Mouse (Mus musculus) intestine, postnatal 0 days (tissue): ENCODE data around the gene Smok2b. TPM values are rescaled to one million over a fixed set of nuclear protein-coding genes. Genes with fewer than 3 reads are reported as not detected.
"Not testable (repeated sequence)": the region's sequence is repeated elsewhere in the genome, so short reads cannot be mapped to it uniquely, and the experiment has no call there.

ENCODE experiments used
- ATAC-seq: fragments of 200-750 bp; cut with Nextera tagmentation; 2 replicates; pipeline ENCODE4 v1.8.0; 2017; ENCODE audit warnings: mild to moderate bottlenecking, moderate TSS enrichment, moderate library complexity
- H3K27ac ChIP-seq: fragments of 300-500 bp; sonication (generic); 2 replicates; pipeline ENCODE4 v1.5.1; 2014; ENCODE audit warnings: mild to moderate bottlenecking, low read depth, low read length, moderate library complexity
- H3K27me3 ChIP-seq: fragments of 300-500 bp; sonication (generic); replicated peaks from 2 replicates; pipeline ENCODE4 v1.6.1; 2014; ENCODE audit warnings: low read length, mixed read lengths; ENCODE audit not compliant: control insufficient read depth, insufficient read depth
- H3K36me3 ChIP-seq: fragments of 300-500 bp; sonication (generic); 2 replicates; pipeline ENCODE4 v1.6.1; 2014; ENCODE audit warnings: mild to moderate bottlenecking, moderate library complexity; ENCODE audit not compliant: control insufficient read depth, insufficient read depth
- H3K4me1 ChIP-seq: fragments of 300-500 bp; sonication (generic); replicated peaks from 2 replicates; pipeline ENCODE4 v1.6.1; 2014; ENCODE audit warnings: antibody characterized with exemption, low read length, mixed read lengths; ENCODE audit not compliant: control insufficient read depth, insufficient read depth
- H3K4me2 ChIP-seq: fragments of 300-500 bp; sonication (generic); replicated peaks from 2 replicates; pipeline ENCODE4 v1.6.1; 2014; ENCODE audit warnings: low read depth, mild to moderate bottlenecking, moderate library complexity
- H3K4me3 ChIP-seq: fragments of 300-500 bp; sonication (generic); 2 replicates; pipeline ENCODE4 v1.5.1; 2014; ENCODE audit warnings: low read depth, low read length
- H3K9ac ChIP-seq: fragments of 300-500 bp; sonication (generic); 2 replicates; pipeline ENCODE4 v1.6.1; 2014; ENCODE audit warnings: mild to moderate bottlenecking, low read depth, low read length
- H3K9me3 ChIP-seq: fragments of 300-500 bp; sonication (generic); 2 replicates; pipeline ENCODE4 v1.6.1; 2016; ENCODE audit warnings: mixed run types; ENCODE audit not compliant: control insufficient read depth
- WGBS: fragments of 180-500 bp; shearing (Covaris S2); extraction: QIAGEN DNeasy Blood & Tissue Kit; methylation state at CpG from one replicate; pipeline ENCODE4 v1.1.7; 2014; 5-methylcytosine and 5-hydroxymethylcytosine counted together
- polyA plus RNA-seq: library from polyadenylated mRNA; unstranded; fragments of >200 nt; fragmentation: Nextera tagmentation; extraction: Ambion mirVana; gene quantifications from 2 replicates; pipeline ENCODE4 v1.2.1, GENCODE M21; 2015

The Smok2b gene
- not detected in 2 replicates for polyA plus RNA-seq

DNA sequence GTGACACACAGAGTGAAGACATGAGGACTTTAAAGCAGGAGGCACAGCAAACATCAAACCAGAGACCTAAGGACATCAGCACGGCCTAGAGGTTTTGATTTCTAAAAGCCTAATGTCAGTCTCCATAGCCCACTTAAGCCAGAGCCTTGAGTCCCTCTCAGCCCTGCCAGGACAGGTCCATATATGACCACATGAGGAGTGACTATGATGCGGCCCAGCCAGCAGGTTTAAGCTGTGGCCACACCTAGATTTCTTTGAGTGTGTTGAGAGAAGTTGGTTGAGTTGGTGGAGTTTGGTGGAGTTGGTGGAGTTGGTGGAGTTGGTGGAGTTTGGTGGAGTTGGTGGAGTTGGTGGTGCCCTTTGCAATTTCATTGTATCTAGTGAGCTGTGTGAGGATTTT is at the start of gene Smok2b:
Gene Smok2b (plus strand): TSS at position 301 of the 400 bp plus-strand sequence.
- H3K36me3 ChIP-seq, ATAC-seq, H3K4me2 ChIP-seq, H3K27me3 ChIP-seq, H3K27ac ChIP-seq, H3K4me1 ChIP-seq, H3K9ac ChIP-seq, H3K4me3 ChIP-seq: not testable (repeated sequence)
- 75% methylated on average over 2 of the region's 2 CpGs for WGBS
- peaks cover 76% of the 10 kb centered on the region for H3K9me3 ChIP-seq

GRCm38 (mm10) chr17:13180491-13180890 is 49.6 kb upstream of the Smok2b start:
- WGBS, result 88% methylated on average over 5 of the region's 5 CpGs
- not testable (repeated sequence) for ATAC-seq, H3K4me1 ChIP-seq, H3K4me3 ChIP-seq, H3K27me3 ChIP-seq, H3K36me3 ChIP-seq, H3K27ac ChIP-seq, H3K4me2 ChIP-seq, H3K9ac ChIP-seq
- H3K9me3 ChIP-seq, result peaks cover 11% of the 10 kb centered on the region; the same call in 1 of the 2 replicates

- H3K4me1 ChIP-seq, H3K36me3 ChIP-seq, H3K4me3 ChIP-seq, H3K27me3 ChIP-seq, H3K27ac ChIP-seq, H3K4me2 ChIP-seq, H3K9ac ChIP-seq: not testable (repeated sequence)
- H3K9me3 ChIP-seq, result peaks cover 11% of the 10 kb centered on the region; the same call in 1 of the 2 replicates
- ATAC-seq, result peak; percentile 51; the same call in 1 of the 2 replicates
- 64% methylated on average over 2 of the region's 4 CpGs for WGBS
Measured at GRCm38 (mm10) chr17:13182712-13183111, 47.3 kb upstream of the Smok2b start.

DNA sequence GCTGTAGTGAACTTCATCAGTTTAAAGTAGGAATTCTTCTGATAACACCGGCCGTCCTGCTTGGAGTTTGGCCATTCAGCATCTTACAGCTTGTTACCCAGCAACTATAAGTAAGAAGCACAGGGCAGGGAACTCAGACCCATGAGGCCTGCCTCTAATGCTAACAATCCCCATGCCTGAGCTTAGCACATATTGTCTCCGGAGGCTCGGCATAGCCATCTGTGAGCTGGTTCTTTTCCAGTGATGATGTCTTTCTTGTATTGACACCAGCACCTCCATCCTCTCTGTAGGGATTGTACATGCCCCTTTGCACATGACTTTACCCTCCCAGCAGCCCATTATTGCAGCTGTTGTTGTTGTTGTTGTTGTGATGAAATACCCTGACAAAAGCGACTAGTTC is 45.5 kb upstream of the Smok2b start:
- not testable (repeated sequence) for H3K36me3 ChIP-seq, H3K4me1 ChIP-seq, H3K4me2 ChIP-seq, H3K27me3 ChIP-seq, ATAC-seq, H3K27ac ChIP-seq, H3K4me3 ChIP-seq, H3K9ac ChIP-seq
- H3K9me3 ChIP-seq, result peaks cover 14% of the 10 kb centered on the region; the same call in 1 of the 2 replicates
- 92% methylated on average over 4 of the region's 5 CpGs for WGBS

GRCm38 (mm10) chr17:13186541-13186940 is 43.5 kb upstream of the Smok2b start:
- H3K4me2 ChIP-seq, H3K4me1 ChIP-seq, ATAC-seq, H3K27me3 ChIP-seq, H3K4me3 ChIP-seq, H3K9ac ChIP-seq, H3K9me3 ChIP-seq, H3K27ac ChIP-seq, H3K36me3 ChIP-seq: not testable (repeated sequence)
- 81% methylated on average over 6 of the region's 6 CpGs for WGBS

DNA sequence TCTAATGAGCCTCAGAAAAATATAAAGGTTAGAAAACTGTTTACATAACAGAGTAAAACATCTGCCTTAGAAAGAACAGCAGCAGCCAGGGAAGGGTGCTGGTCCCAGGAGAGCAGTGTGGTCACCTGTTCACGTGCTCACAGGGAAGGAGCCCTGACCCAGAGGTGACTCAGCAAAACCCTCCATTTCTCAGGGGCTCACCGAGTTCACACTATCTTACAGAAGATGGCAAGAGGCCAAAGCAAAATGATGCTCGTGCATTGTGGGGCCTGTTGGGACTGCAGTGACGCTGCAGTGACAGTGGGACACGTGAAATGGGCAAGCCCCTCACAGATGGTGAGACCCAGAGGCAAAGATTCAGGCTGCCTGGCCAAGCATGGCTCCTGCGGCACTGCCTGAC is 42.4 kb upstream of the Smok2b start:
- H3K9me3 ChIP-seq, H3K36me3 ChIP-seq, ATAC-seq, H3K27me3 ChIP-seq, H3K4me2 ChIP-seq, H3K4me1 ChIP-seq, H3K9ac ChIP-seq, H3K27ac ChIP-seq, H3K4me3 ChIP-seq: not testable (repeated sequence)
- 61% methylated on average over 5 of the region's 6 CpGs for WGBS

DNA sequence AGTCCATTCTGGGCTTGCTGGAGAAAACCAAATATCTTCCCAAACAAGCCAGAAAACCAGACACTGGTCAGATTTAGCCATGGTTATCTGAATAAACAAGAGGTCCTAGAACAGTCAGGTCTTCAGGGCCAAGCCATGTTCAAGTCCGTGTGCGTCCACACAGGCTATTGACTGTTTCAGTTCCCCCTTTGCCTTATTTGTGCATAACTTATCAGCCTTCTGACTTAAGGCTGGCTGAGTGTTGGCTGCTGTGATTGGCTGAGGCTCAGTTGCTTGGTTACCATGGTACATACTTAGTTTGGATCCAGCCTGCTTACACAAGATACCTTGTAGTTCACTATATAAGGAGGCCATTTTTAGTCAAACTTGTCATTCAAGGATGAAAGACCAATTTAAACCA is 41.2 kb upstream of the Smok2b start:
- not testable (repeated sequence) for H3K27me3 ChIP-seq, H3K27ac ChIP-seq, H3K4me2 ChIP-seq, H3K36me3 ChIP-seq, H3K4me1 ChIP-seq, H3K4me3 ChIP-seq, H3K9ac ChIP-seq
- 0 out of 2 replicates have a peak, but pooled peaks have one; percentile 9 for ATAC-seq
- H3K9me3 ChIP-seq, result peaks cover 13% of the 10 kb centered on the region; the same call in 1 of the 2 replicates
- WGBS, result 85% methylated on average over 2 of the region's 2 CpGs

GRCm38 (mm10) chr17:13190836-13191583 is 39.0 kb upstream of the Smok2b start:
- 83% methylated on average over 10 of the region's 10 CpGs for WGBS
- H3K27me3 ChIP-seq, H3K27ac ChIP-seq, ATAC-seq, H3K4me1 ChIP-seq, H3K4me2 ChIP-seq, H3K36me3 ChIP-seq, H3K4me3 ChIP-seq, H3K9ac ChIP-seq: not testable (repeated sequence)
- H3K9me3 ChIP-seq, result peaks cover 16% of the 10 kb centered on the region

DNA sequence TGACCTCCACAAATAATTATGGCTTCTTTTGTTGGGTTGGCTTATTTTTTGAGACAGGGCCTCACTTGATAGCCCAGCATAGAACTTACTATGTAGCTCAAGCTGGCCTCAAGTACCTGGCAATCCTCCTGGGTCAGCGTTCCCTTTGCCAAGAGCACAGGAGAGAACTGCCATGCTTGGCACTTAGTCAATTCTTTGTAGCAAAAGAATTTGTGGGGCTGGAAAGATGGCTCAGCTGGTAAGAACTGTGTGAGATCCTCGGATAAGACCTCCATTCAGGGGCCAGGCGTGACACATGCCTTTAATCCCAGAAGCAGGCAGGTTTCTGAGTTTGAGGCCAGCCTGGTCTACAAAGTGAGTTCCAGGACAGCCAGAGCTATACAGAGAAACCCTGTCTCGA is 33.6 kb upstream of the Smok2b start:
- H3K9ac ChIP-seq, H3K27ac ChIP-seq, H3K27me3 ChIP-seq, H3K36me3 ChIP-seq, H3K4me2 ChIP-seq, H3K4me3 ChIP-seq, H3K4me1 ChIP-seq: not testable (repeated sequence)
- 0 out of 2 replicates have a peak, but pooled peaks have one; percentile 1 for ATAC-seq
- WGBS, result 65% methylated on average over 4 of the region's 4 CpGs
- H3K9me3 ChIP-seq, result peaks cover 24% of the 10 kb centered on the region
